Mouse (Mus musculus): ENCODE measurements at regions not wholly inside any gene's neighbourhood (a gene's known extent, or its start where the extent isn't known, plus 50 kb on each side); places are given as distances from the start of the nearest gene placed in this dataset.

DNA sequence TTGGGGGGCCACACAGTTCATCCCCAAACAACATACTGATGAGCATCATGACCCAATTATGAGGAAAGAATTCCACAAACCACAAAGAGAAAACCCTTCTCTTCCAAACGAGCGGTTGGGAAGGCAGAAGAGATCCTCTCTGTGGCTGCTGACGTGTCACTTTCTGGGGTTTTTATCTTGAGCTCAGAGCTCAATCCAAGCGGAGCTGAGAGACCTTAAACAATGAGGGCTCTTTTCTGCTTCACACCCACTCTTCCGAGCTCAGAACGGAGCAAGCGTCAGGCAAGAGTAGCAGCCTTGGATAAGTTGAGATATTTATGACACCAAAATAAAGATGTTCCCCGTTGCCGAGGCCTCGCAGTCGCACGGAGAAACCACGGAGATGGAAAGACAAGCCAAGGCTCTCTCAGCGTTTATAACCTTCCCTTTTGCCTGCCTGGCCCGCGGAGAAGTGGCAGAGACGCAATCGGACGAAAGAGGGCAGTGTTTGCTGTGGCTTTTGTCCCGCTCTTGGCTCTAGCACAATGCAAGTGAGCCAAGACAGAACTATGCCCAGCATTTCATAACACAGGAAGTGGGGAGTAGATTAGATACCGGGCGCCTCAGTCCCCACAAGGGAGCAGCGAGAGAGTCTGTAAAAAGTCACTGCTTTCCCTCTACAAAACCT lies 100.7 kb downstream of the Chic2 start:
- no peaks in the 10 kb centered on the region for H3K36me3 ChIP-seq (ENCODE audit: poor library complexity, severe bottlenecking)
- peak overlapping the region; percentile 59 for H3K4me2 ChIP-seq
- H3K9me3 ChIP-seq (replicated peaks): no peaks in the 10 kb centered on the region
- peak overlapping the region; percentile 10; the same call in 1 of the 2 replicates for H3K27ac ChIP-seq
- under 1% methylated on average over 23 of the region's 23 CpGs for WGBS
- H3K4me1 ChIP-seq: peaks cover 14% of the 10 kb centered on the region; the same call in 1 of the 2 replicates
- peak overlapping the region; percentile 53 for H3K9ac ChIP-seq
- peak overlapping the region; percentile 34 for H3K4me3 ChIP-seq
- peak; percentile 90 for ATAC-seq
- H3K27me3 ChIP-seq: peaks cover 74% of the 10 kb centered on the region

DNA sequence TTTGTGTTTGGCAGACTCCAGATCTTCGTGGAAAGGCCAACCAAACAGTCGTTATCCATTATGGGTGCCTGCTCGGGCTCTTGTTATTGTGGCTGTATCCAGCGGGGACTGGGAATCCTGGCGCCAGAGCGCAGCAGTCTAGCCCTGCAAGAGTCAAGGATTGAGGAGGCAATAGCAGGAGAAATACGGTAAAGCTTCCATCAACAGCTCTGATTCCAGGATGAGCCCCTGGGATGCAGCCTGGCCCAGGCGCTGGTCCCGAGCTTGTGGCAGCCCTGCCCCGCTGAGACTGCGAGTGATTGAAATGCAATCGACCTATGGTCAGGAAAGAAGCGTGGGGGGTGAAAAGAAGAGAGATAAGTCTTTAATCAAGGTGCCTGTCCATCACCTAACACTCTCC lies 103.1 kb downstream of the Chic2 start:
- Histone ChIP-seq H3K4me1 (peaks cover 14% of the 10 kb centered on the region; the same call in 1 of the 2 replicates), H3K36me3 (ENCODE audit: poor library complexity, severe bottlenecking) (no peaks in the 10 kb centered on the region), H3K27ac (no peak overlapping the region), H3K4me2 (peak overlapping the region; percentile 28), H3K9me3 (replicated peaks) (no peaks in the 10 kb centered on the region), H3K9ac (no peak overlapping the region; the same call in 1 of the 2 replicates), H3K27me3 (peaks cover 62% of the 10 kb centered on the region), H3K4me3 (no peak overlapping the region)
- ATAC-seq: no peak
- 2% methylated on average over 13 of the region's 13 CpGs for WGBS

DNA sequence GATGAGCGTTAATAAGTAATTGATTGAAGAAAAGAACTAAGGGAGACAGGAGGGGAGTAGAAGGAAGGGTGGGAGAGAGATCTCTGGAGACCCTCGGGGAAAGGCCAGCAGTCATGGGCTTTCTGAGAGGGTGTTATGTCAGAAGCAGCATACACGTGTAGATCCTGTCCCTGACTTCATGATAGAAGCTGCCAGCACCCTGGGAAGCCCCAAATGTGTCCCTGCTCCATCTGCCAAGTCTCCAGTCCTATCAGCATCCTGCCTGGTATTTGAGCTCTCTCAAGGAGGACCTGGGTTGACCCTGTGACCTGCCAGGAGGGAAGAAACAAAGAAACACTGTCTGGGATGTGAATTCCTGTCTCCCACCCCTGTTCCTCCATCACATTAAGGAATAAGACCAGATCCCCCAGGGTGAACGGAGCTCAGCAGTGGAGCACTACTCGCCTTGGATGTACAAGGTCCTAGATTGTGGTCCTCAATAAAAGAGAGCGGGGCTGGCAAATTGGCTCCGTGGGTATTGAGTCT lies 107.1 kb downstream of the Chic2 start:
- Histone ChIP-seq H3K27me3 (peaks cover 37% of the 10 kb centered on the region), H3K4me3 (no peak overlapping the region), H3K36me3 (ENCODE audit: poor library complexity, severe bottlenecking) (no peaks in the 10 kb centered on the region), H3K4me1 (0 out of 2 replicates have a peak, but pooled peaks cover 5% of the 10 kb centered on the region), H3K27ac (no peak overlapping the region), H3K9ac (no peak overlapping the region), H3K4me2 (no peak overlapping the region), H3K9me3 (replicated peaks) (no peaks in the 10 kb centered on the region)
- 46% methylated on average over 7 of the region's 7 CpGs for WGBS
- no peak for ATAC-seq

DNA sequence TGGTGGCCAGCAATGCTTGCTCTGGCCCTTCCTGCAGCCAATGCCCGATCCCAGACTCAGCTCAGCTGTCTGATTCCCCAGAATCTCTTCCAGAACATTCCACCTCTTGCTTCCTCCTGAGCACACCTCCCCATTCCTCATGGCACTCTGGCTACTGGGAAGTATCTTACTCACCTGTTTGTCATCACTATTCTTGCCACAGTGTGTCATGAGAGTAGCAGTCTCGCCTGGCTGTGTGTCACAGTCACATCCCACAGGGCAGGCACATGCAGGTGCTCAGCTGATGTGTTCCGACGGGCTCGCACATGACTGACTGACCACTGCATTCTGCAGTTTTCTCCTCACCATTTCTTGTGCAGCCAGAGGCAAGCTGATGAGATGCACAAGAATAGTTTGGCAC lies 108.5 kb downstream of the Chic2 start:
- no peak for ATAC-seq
- no peaks in the 10 kb centered on the region for H3K4me1 ChIP-seq
- H3K4me3 ChIP-seq: no peak overlapping the region
- H3K27me3 ChIP-seq: peaks cover 23% of the 10 kb centered on the region
- H3K4me2 ChIP-seq: no peak overlapping the region
- no peaks in the 10 kb centered on the region for H3K36me3 ChIP-seq (ENCODE audit: poor library complexity, severe bottlenecking)
- H3K27ac ChIP-seq: no peak overlapping the region
- WGBS: 88% methylated on average over 5 of the region's 5 CpGs
- no peaks in the 10 kb centered on the region for H3K9me3 ChIP-seq (replicated peaks)
- no peak overlapping the region for H3K9ac ChIP-seq

DNA sequence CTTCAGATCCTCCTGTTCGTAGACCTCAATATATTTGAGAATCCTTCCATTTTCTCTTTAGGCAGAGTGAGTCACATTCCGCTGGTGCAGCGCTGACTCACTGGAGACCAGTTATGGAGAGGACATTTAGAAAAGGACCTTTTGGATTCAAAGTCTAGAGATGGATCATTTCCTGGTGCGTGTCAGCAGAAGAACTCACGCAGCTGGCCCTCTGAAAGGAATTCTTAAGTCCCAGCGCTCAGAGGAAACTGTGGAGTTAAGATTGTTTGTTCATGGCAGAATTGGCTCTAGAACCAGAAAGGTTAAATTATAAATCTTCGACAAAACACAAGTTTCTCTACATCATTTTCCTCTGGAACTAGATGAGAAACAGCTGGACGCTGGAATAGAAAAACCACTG lies 108.9 kb downstream of the Chic2 start:
- H3K9ac ChIP-seq: no peak overlapping the region
- H3K9me3 ChIP-seq (replicated peaks): no peaks in the 10 kb centered on the region
- H3K36me3 ChIP-seq (ENCODE audit: poor library complexity, severe bottlenecking): no peaks in the 10 kb centered on the region
- no peaks in the 10 kb centered on the region for H3K4me1 ChIP-seq
- WGBS: 87% methylated on average over 8 of the region's 8 CpGs
- no peak for ATAC-seq
- no peak overlapping the region for H3K4me3 ChIP-seq
- H3K27me3 ChIP-seq: peaks cover 19% of the 10 kb centered on the region
- H3K27ac ChIP-seq: no peak overlapping the region
- no peak overlapping the region for H3K4me2 ChIP-seq

DNA sequence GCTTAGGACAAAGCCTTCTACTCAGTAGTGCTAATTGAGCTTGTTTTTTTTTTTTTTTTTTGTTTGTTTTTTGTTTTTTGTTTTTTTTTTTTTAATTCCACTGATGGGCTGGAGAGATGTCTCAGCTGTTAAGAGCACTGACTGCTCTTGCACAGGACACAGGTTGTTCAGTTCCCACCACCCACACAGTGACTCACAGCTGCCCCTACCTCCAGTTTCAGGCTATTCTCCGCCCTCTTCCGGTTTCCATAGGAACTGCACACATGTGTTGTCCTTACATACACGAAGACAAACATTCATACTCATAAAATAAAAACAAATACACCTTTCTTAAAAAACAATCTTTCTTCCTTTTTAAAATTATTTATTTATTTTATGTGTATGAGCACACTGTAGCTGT lies 111.3 kb downstream of the Chic2 start:
- no peak overlapping the region for H3K27ac ChIP-seq
- H3K36me3 ChIP-seq (ENCODE audit: poor library complexity, severe bottlenecking): no peaks in the 10 kb centered on the region
- WGBS: 89% methylated on average over 3 of the region's 3 CpGs
- no peak for ATAC-seq
- H3K27me3 ChIP-seq: peaks cover 3% of the 10 kb centered on the region; the same call in 1 of the 2 replicates
- no peak overlapping the region for H3K9ac ChIP-seq
- H3K4me1 ChIP-seq: no peaks in the 10 kb centered on the region
- H3K4me3 ChIP-seq: no peak overlapping the region
- H3K4me2 ChIP-seq: no peak overlapping the region
- no peaks in the 10 kb centered on the region for H3K9me3 ChIP-seq (replicated peaks)

DNA sequence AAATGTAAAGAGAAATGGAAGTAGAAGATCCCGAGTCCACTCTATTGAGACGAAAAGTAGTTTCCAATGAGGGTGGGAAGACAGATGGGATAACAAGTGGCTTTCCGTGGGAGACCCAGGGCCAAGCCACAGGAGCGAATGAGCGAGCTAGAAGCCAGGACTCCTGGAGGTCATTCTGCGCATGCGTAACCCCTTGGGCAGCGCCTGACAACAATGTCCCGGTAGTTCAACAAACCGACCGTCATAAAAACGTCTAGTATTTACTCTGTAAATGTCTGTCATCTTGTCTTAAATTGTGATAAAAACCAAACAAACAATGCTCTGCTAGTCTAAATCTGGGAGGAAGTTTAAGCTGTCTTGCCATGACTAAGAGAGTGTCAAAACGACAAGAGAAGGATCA lies 112.4 kb downstream of the Chic2 start:
- H3K4me1 ChIP-seq: no peaks in the 10 kb centered on the region
- no peaks in the 10 kb centered on the region for H3K9me3 ChIP-seq (replicated peaks)
- no peak for ATAC-seq
- no peak overlapping the region for H3K4me3 ChIP-seq
- H3K27ac ChIP-seq: no peak overlapping the region
- no peaks in the 10 kb centered on the region for H3K36me3 ChIP-seq (ENCODE audit: poor library complexity, severe bottlenecking)
- H3K9ac ChIP-seq: no peak overlapping the region
- H3K4me2 ChIP-seq: no peak overlapping the region
- peaks cover 1% of the 10 kb centered on the region; the same call in 1 of the 2 replicates for H3K27me3 ChIP-seq
- WGBS: 87% methylated on average over 13 of the region's 13 CpGs

DNA sequence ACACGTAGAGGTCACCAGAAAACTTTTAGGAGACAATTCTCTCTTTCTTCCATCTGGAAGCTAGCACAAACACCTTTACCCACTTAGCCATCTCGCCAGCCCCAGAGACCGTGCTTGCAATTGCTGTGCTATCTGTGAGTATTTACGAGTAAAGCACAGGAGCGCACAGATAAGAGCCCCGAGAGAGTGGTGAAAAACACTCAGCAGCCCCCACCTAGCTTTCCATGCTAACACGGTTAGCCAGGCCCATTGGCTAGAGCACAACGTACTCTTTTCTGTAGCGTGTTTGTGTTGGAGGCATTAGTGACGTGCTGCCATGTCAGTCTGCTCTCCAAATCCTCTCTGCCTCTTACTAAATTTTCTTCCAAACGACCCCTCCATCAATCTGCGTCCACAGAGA lies 112.8 kb downstream of the Chic2 start:
- Histone ChIP-seq H3K4me2 (no peak overlapping the region), H3K27ac (no peak overlapping the region), H3K9me3 (replicated peaks) (no peaks in the 10 kb centered on the region), H3K4me3 (no peak overlapping the region), H3K27me3 (no peaks in the 10 kb centered on the region), H3K9ac (no peak overlapping the region), H3K4me1 (no peaks in the 10 kb centered on the region), H3K36me3 (ENCODE audit: poor library complexity, severe bottlenecking) (no peaks in the 10 kb centered on the region)
- no peak for ATAC-seq
- 88% methylated on average over 12 of the region's 12 CpGs for WGBS

DNA sequence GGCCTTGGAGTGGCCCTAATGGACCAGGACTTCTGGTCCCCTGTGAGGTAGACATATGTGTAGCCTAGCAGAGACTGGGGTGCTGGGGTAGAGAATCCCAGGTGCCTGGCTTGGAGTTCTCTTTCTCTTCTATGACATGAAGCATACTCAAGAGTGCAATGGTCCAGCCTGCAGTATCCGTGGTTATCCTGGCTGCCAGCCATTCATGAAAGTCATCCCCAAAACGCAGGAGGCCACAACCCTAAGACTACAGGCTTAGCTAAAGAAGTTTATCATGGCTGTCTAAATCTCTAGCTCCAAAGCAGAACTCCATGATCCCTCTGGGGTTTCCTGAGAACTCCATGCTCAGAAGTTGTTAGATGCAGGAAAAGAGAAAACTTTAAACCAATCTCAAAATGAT lies 117.0 kb downstream of the Chic2 start:
- Histone ChIP-seq H3K27ac (no peak overlapping the region), H3K4me3 (no peak overlapping the region), H3K9me3 (replicated peaks) (no peaks in the 10 kb centered on the region), H3K9ac (no peak overlapping the region), H3K36me3 (ENCODE audit: poor library complexity, severe bottlenecking) (no peaks in the 10 kb centered on the region), H3K4me2 (no peak overlapping the region), H3K27me3 (no peaks in the 10 kb centered on the region), H3K4me1 (no peaks in the 10 kb centered on the region)
- 79% methylated on average over 2 of the region's 2 CpGs for WGBS
- ATAC-seq: no peak

DNA sequence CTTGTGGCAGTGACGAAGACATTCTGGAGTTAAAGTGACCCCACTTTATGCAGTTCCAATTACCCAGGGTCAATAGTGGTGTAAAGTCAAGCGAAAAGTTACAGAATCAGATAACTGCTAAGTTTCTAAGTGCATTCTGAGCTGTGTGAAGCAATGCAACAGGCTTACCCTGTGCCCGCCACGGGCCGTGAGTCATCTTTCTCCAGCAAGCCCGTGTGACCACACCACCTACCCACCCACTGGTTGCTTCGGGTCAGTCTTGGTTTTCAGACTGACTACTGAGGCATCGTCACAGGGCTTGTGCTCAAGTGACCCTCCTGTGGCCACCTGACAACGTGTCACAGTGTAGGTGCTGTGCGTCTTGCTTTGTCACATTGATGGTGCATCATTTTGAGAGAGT lies 118.8 kb downstream of the Chic2 start:
- H3K27me3 ChIP-seq: no peaks in the 10 kb centered on the region
- no peaks in the 10 kb centered on the region for H3K4me1 ChIP-seq
- WGBS: 95% methylated on average over 10 of the region's 10 CpGs
- H3K27ac ChIP-seq: no peak overlapping the region
- H3K4me2 ChIP-seq: no peak overlapping the region
- no peaks in the 10 kb centered on the region for H3K9me3 ChIP-seq (replicated peaks)
- H3K9ac ChIP-seq: no peak overlapping the region
- H3K36me3 ChIP-seq (ENCODE audit: poor library complexity, severe bottlenecking): no peaks in the 10 kb centered on the region
- no peak for ATAC-seq
- H3K4me3 ChIP-seq: no peak overlapping the region

DNA sequence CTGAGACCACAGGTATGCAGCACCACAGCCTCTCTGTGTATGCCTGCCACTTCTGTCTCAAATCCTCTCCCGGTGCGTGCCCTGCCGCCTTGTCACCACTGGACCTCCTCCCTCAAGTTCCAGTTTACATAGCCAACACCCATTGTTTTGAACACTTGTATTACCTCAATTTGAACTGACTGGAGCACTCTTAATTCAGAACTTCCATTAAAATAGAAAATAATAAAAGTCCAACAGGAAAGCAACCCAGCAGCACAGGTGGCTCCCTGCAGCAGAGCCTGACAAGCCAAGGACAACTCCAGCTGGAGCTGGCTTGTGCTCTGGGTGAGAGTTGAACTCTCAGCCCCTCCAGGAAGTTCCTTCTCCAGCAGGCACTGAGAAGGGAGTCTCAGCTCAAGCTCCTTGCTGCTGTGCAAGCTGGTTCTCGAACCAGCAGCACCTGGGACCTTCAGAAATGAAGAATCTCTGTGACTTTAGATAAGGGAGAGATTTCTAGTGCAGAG lies 120.5 kb downstream of the Chic2 start:
- Histone ChIP-seq H3K4me3 (no peak overlapping the region), H3K36me3 (ENCODE audit: poor library complexity, severe bottlenecking) (no peaks in the 10 kb centered on the region), H3K27me3 (no peaks in the 10 kb centered on the region), H3K4me1 (no peaks in the 10 kb centered on the region), H3K4me2 (no peak overlapping the region), H3K9ac (no peak overlapping the region), H3K27ac (no peak overlapping the region), H3K9me3 (replicated peaks) (no peaks in the 10 kb centered on the region)
- no peak for ATAC-seq
- 76% methylated on average over 4 of the region's 4 CpGs for WGBS

DNA sequence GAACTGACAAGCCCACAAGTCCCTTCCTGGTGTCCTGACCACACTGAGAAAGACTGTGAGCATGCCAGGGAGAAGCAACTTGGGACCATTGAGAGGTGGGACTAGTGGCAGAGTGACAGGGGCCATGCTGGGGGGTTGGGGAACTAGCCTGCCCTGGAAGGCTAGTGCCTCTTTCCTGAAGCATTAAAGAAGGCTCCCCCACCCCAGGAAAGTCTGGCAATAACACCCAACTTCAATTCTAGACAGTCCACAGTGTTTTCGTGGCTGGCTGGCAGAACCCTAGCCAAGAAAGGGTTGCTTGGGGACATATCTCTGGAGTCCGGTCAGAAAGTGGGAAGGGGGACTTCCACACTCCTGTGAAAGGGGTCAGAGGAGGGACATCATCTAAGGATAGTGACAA lies 121.2 kb downstream of the Chic2 start:
- no peak overlapping the region for H3K9ac ChIP-seq
- H3K27me3 ChIP-seq: no peaks in the 10 kb centered on the region
- no peak overlapping the region for H3K4me3 ChIP-seq
- no peak overlapping the region for H3K27ac ChIP-seq
- no peaks in the 10 kb centered on the region for H3K4me1 ChIP-seq
- WGBS: 88% methylated on average over 2 of the region's 2 CpGs
- H3K9me3 ChIP-seq (replicated peaks): no peaks in the 10 kb centered on the region
- no peak overlapping the region for H3K4me2 ChIP-seq
- H3K36me3 ChIP-seq (ENCODE audit: poor library complexity, severe bottlenecking): no peaks in the 10 kb centered on the region
- ATAC-seq: no peak

DNA sequence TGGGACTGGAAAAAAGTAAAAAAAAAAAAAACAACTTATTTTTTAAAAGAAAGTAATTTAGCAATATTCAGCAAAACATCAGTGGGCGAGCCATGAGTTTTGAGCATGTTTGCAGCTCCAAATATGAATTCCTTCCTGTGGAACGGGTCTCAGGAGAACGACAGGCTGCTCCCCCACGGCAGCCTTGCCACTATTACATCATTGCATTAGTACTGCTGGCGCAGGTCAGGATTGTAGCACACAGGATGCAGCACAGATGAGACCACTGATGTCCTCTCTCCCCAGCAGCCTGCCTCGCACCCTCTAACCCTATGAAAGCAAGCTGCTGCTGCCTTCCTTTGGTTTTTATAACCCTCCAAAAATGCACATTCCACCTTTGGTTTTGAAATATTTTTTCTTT lies 121.7 kb downstream of the Chic2 start:
- Histone ChIP-seq H3K4me1 (no peaks in the 10 kb centered on the region), H3K4me3 (no peak overlapping the region), H3K9ac (no peak overlapping the region), H3K9me3 (replicated peaks) (no peaks in the 10 kb centered on the region), H3K4me2 (no peak overlapping the region), H3K27ac (no peak overlapping the region), H3K36me3 (ENCODE audit: poor library complexity, severe bottlenecking) (no peaks in the 10 kb centered on the region), H3K27me3 (no peaks in the 10 kb centered on the region)
- no peak for ATAC-seq
- WGBS: 91% methylated on average over 6 of the region's 6 CpGs
